Mouse (Mus musculus): ENCODE results near the gene Olfr66. TPM values are rescaled to one million over a fixed set of nuclear protein-coding genes. Genes with fewer than 3 reads are reported as not detected.

Gene Olfr66
- polyA plus RNA-seq, 1 experiment, result not detected

GRCm38 (mm10) chr7:103859076-103859475 lies 27.0 kb downstream of the Olfr66 start:
- no peaks in the 10 kb centered on the region for H3K36me3 ChIP-seq (ENCODE audit: control insufficient read depth, insufficient read depth, low read length)

GRCm38 (mm10) chr7:103854669-103855068 lies 31.4 kb downstream of the Olfr66 start:
- no peaks in the 10 kb centered on the region for H3K27me3 ChIP-seq (ENCODE audit: control insufficient read depth, insufficient read depth, low read length)
- no peak overlapping the region for H3K4me3 ChIP-seq (ENCODE audit: control insufficient read depth, low read depth, low read length)
- TF ChIP-seq CTCF (IDR thresholded peaks at IDR 0.05; ENCODE audit: control insufficient read depth, insufficient read depth, insufficient replicate concordance, low read depth, low read length), result no peak
- TF ChIP-seq POLR2A (IDR thresholded peaks at IDR 0.05; ENCODE audit: control insufficient read depth, low read depth, low read length), result no peak
- no peak overlapping the region for H3K27ac ChIP-seq (ENCODE audit: control insufficient read depth, insufficient read depth, low read depth, low read length)
- H3K36me3 ChIP-seq (ENCODE audit: control insufficient read depth, insufficient read depth, low read length), result no peaks in the 10 kb centered on the region
- no peaks in the 10 kb centered on the region for H3K4me1 ChIP-seq (ENCODE audit: control insufficient read depth, insufficient read depth, low read length)

More at GRCm38 (mm10) chr7:103859076-103859475, 27.0 kb downstream of the Olfr66 start:
- Histone ChIP-seq H3K27me3 (ENCODE audit: control insufficient read depth, insufficient read depth, low read length) (no peaks in the 10 kb centered on the region), H3K4me1 (ENCODE audit: control insufficient read depth, insufficient read depth, low read length) (no peaks in the 10 kb centered on the region), H3K4me3 (ENCODE audit: control insufficient read depth, low read depth, low read length) (no peak overlapping the region), H3K27ac (ENCODE audit: control insufficient read depth, insufficient read depth, low read depth, low read length) (no peak overlapping the region)
- TF ChIP-seq POLR2A (IDR thresholded peaks at IDR 0.05; ENCODE audit: control insufficient read depth, low read depth, low read length), result no peak
- TF ChIP-seq CTCF (IDR thresholded peaks at IDR 0.05; ENCODE audit: control insufficient read depth, insufficient read depth, insufficient replicate concordance, low read depth, low read length), result no peak

- no peaks in the 10 kb centered on the region for H3K36me3 ChIP-seq (ENCODE audit: control insufficient read depth, insufficient read depth, low read length)
- no peaks in the 10 kb centered on the region for H3K4me1 ChIP-seq (ENCODE audit: control insufficient read depth, insufficient read depth, low read length)
Measured at GRCm38 (mm10) chr7:103853090-103853489, 33.0 kb downstream of the Olfr66 start, which contains the start of gene Hbb-y. TSS of gene Hbb-y (minus strand) at chr7:103853216.

GRCm38 (mm10) chr7:103844525-103845325 lies 41.3 kb downstream of the Olfr66 start:
- no peaks in the 10 kb centered on the region for H3K4me1 ChIP-seq (ENCODE audit: control insufficient read depth, insufficient read depth, low read length)
- H3K27ac ChIP-seq (ENCODE audit: control insufficient read depth, insufficient read depth, low read depth, low read length), result no peak overlapping the region
- no peaks in the 10 kb centered on the region for H3K27me3 ChIP-seq (ENCODE audit: control insufficient read depth, insufficient read depth, low read length)
- no peak overlapping the region for H3K4me3 ChIP-seq (ENCODE audit: control insufficient read depth, low read depth, low read length)
- H3K36me3 ChIP-seq (ENCODE audit: control insufficient read depth, insufficient read depth, low read length), result no peaks in the 10 kb centered on the region
- TF ChIP-seq POLR2A (IDR thresholded peaks at IDR 0.05; ENCODE audit: control insufficient read depth, low read depth, low read length), result no peak
- TF ChIP-seq CTCF (IDR thresholded peaks at IDR 0.05; ENCODE audit: control insufficient read depth, insufficient read depth, insufficient replicate concordance, low read depth, low read length), result no peak

More at GRCm38 (mm10) chr7:103853090-103853489, 33.0 kb downstream of the Olfr66 start, which contains the start of gene Hbb-y:
- H3K4me3 ChIP-seq (ENCODE audit: control insufficient read depth, low read depth, low read length), result no peak within 1 kb of the TSS
- TF ChIP-seq POLR2A (IDR thresholded peaks at IDR 0.05; ENCODE audit: control insufficient read depth, low read depth, low read length), result no peak
- no peak for TF ChIP-seq CTCF (IDR thresholded peaks at IDR 0.05; ENCODE audit: control insufficient read depth, insufficient read depth, insufficient replicate concordance, low read depth, low read length)
- H3K27ac ChIP-seq (ENCODE audit: control insufficient read depth, insufficient read depth, low read depth, low read length), result no peak within 1 kb of the TSS
- H3K27me3 ChIP-seq (ENCODE audit: control insufficient read depth, insufficient read depth, low read length), result no peaks in the 10 kb centered on the region

- TF ChIP-seq POLR2A (IDR thresholded peaks at IDR 0.05; ENCODE audit: control insufficient read depth, low read depth, low read length), result no peak
- no peak for TF ChIP-seq CTCF (IDR thresholded peaks at IDR 0.05; ENCODE audit: control insufficient read depth, insufficient read depth, insufficient replicate concordance, low read depth, low read length)
- H3K36me3 ChIP-seq (ENCODE audit: control insufficient read depth, insufficient read depth, low read length), result no peaks in the 10 kb centered on the region
- no peaks in the 10 kb centered on the region for H3K4me1 ChIP-seq (ENCODE audit: control insufficient read depth, insufficient read depth, low read length)
- no peak within 1 kb of the TSS for H3K27ac ChIP-seq (ENCODE audit: control insufficient read depth, insufficient read depth, low read depth, low read length)
- H3K27me3 ChIP-seq (ENCODE audit: control insufficient read depth, insufficient read depth, low read length), result no peaks in the 10 kb centered on the region
- H3K4me3 ChIP-seq (ENCODE audit: control insufficient read depth, low read depth, low read length), result no peak within 1 kb of the TSS
Measured at GRCm38 (mm10) chr7:103843034-103843433, 43.0 kb downstream of the Olfr66 start, which contains the start of gene Hbb-bh1. TSS of gene Hbb-bh1 (minus strand) at chr7:103843164.

GRCm38 (mm10) chr7:103840268-103840667 lies 45.8 kb downstream of the Olfr66 start, which contains the start of gene Hbb-bh2:
TSS of gene Hbb-bh2 (minus strand) at chr7:103840520.
- Histone ChIP-seq H3K27me3 (ENCODE audit: control insufficient read depth, insufficient read depth, low read length) (no peaks in the 10 kb centered on the region), H3K36me3 (ENCODE audit: control insufficient read depth, insufficient read depth, low read length) (no peaks in the 10 kb centered on the region), H3K4me1 (ENCODE audit: control insufficient read depth, insufficient read depth, low read length) (no peaks in the 10 kb centered on the region), H3K4me3 (ENCODE audit: control insufficient read depth, low read depth, low read length) (no peak within 1 kb of the TSS), H3K27ac (ENCODE audit: control insufficient read depth, insufficient read depth, low read depth, low read length) (no peak within 1 kb of the TSS)
- no peak for TF ChIP-seq CTCF (IDR thresholded peaks at IDR 0.05; ENCODE audit: control insufficient read depth, insufficient read depth, insufficient replicate concordance, low read depth, low read length)

Other genes with a start within 250 kb of the Olfr66 start
- not detected in 2 replicates for gene Olfr622, start 243.6 kb downstream of the Olfr66 start, polyA plus RNA-seq (2012; rRNA removed)
- not detected in 2 replicates for gene Olfr623, start 222.6 kb downstream of the Olfr66 start, polyA plus RNA-seq (2012; rRNA removed)
- 0.02 TPM in 1 of 2 replicates, not detected in the other for gene Olfr624, start 215.1 kb downstream of the Olfr66 start, polyA plus RNA-seq (2012; rRNA removed)
- gene Olfr625-ps1, start 203.5 kb downstream of the Olfr66 start, polyA plus RNA-seq (2012; rRNA removed), result not detected in 2 replicates
- not detected in 2 replicates for gene Olfr243, start 171.6 kb downstream of the Olfr66 start, polyA plus RNA-seq (2012; rRNA removed)
- not detected in 2 replicates for gene Olfr628, start 155.9 kb downstream of the Olfr66 start, polyA plus RNA-seq (2012; rRNA removed)
- gene Olfr629, start 141.3 kb downstream of the Olfr66 start, polyA plus RNA-seq (2012; rRNA removed), result not detected in 2 replicates
- gene Olfr630, start 128.9 kb downstream of the Olfr66 start, polyA plus RNA-seq (2012; rRNA removed), result not detected in 2 replicates
- gene Olfr69, start 114.7 kb downstream of the Olfr66 start, polyA plus RNA-seq (2012; rRNA removed), result not detected in 2 replicates
- gene Olfr68, start 106.6 kb downstream of the Olfr66 start, polyA plus RNA-seq (2012; rRNA removed), result not detected in 2 replicates
- gene Olfr67, start 94.4 kb downstream of the Olfr66 start, polyA plus RNA-seq (2012; rRNA removed), result not detected in 2 replicates
- 8.1 and 11.1 TPM in 2 replicates for gene Hbb-bt, start 72.3 kb downstream of the Olfr66 start, polyA plus RNA-seq (2012; rRNA removed)
- 78.9 and 88.8 TPM in 2 replicates for gene Hbb-bs, start 58.2 kb downstream of the Olfr66 start, polyA plus RNA-seq (2012; rRNA removed)
- not detected in 2 replicates for gene Hbb-bh2, start 45.7 kb downstream of the Olfr66 start, polyA plus RNA-seq (2012; rRNA removed)
- gene Hbb-bh1, start 43.1 kb downstream of the Olfr66 start, polyA plus RNA-seq (2012; rRNA removed), result not detected in 2 replicates
- gene Hbb-y, start 33.0 kb downstream of the Olfr66 start, polyA plus RNA-seq (2012; rRNA removed), result 0.19 and 0.26 TPM in 2 replicates
- not detected in 2 replicates for gene Olfr64, start 8.2 kb upstream of the Olfr66 start, polyA plus RNA-seq (2012; rRNA removed)
- gene Olfr65, start 17.2 kb upstream of the Olfr66 start, polyA plus RNA-seq (2012; rRNA removed), result not detected in 2 replicates
- not detected in 2 replicates for gene Olfr631, start 42.6 kb upstream of the Olfr66 start, polyA plus RNA-seq (2012; rRNA removed)
- gene Olfr632, start 48.1 kb upstream of the Olfr66 start, polyA plus RNA-seq (2012; rRNA removed), result not detected in 2 replicates
- gene Olfr633, start 58.2 kb upstream of the Olfr66 start, polyA plus RNA-seq (2012; rRNA removed), result not detected in 2 replicates
- gene Olfr635, start 84.9 kb upstream of the Olfr66 start, polyA plus RNA-seq (2012; rRNA removed), result not detected in 2 replicates
- not detected in 2 replicates for gene Olfr638, start 112.5 kb upstream of the Olfr66 start, polyA plus RNA-seq (2012; rRNA removed)
- gene Olfr639, start 131.1 kb upstream of the Olfr66 start, polyA plus RNA-seq (2012; rRNA removed), result not detected in 2 replicates
- gene Olfr640, start 139.3 kb upstream of the Olfr66 start, polyA plus RNA-seq (2012; rRNA removed), result 0.07 TPM in 1 of 2 replicates, not detected in the other
- gene Olfr641, start 149.2 kb upstream of the Olfr66 start, polyA plus RNA-seq (2012; rRNA removed), result 0.15 TPM in 1 of 2 replicates, not detected in the other
- gene Olfr642, start 166.4 kb upstream of the Olfr66 start, polyA plus RNA-seq (2012; rRNA removed), result 0.53 TPM in 1 of 2 replicates, not detected in the other
- gene 4930516K23Rik, start 175.2 kb upstream of the Olfr66 start, polyA plus RNA-seq (2012; rRNA removed), result 0.80 and 0.89 TPM in 2 replicates
- 0.12 TPM in 1 of 2 replicates, not detected in the other for gene Olfr644, start 185.6 kb upstream of the Olfr66 start, polyA plus RNA-seq (2012; rRNA removed)
- gene Olfr645, start 199.2 kb upstream of the Olfr66 start, polyA plus RNA-seq (2012; rRNA removed), result 0.02 TPM in 1 of 2 replicates, not detected in the other
- not detected in 2 replicates for gene Olfr646, start 218.6 kb upstream of the Olfr66 start, polyA plus RNA-seq (2012; rRNA removed)
- gene Ubqln5, start 243.6 kb upstream of the Olfr66 start, polyA plus RNA-seq (2012; rRNA removed), result 101 and 104 TPM in 2 replicates

Data from testis, adult 2 months (tissue).